In the genomic region with DNA sequence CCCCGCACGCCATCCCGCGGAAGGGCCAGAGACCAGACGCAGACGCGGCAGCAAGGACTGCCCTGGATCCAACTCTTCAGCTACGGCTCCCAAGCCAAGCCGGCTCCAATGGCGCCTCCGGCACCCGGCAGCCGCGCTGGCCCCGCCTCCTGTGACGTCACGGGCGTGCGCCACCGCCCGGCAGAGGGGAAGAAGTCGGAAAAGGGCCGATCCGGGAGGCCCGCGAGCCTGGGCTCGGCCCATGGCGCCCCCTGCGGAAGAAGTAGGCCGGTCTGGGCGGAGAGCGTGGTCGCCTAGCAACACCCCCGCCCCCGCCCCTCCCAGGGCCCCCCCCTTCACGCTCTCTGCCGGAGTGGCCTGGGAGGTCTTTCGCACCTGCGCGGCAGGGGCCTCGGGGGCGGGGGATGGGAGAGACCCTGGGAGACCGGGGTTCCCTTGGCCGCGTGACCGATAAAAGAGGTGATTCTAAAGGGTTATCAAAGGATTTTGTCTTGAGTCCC, we compare ENCODE assay signal across 8 mouse cellular contexts. TPM values are rescaled to one million over a fixed set of nuclear protein-coding genes. Genes with fewer than 3 reads are reported as not detected.
DNase-seq lines count a peak whose midpoint lies in the region; ATAC-seq and TF ChIP-seq lines count a peak whose summit lies in the region.

Gene Akirin1, minus strand, starts transcription at position 194 of the 500 bp plus-strand sequence.

- H3K4me2 ChIP-seq in embryonic facial prominence, embryonic 15.5 days (replicated peaks), result peak within 1 kb of the TSS; percentile 69
- peak within 1 kb of the TSS; percentile 86 for H3K4me2 ChIP-seq in kidney, embryonic 14.5 days (replicated peaks; ENCODE audit: low read depth, low read length)
- H3K4me2 ChIP-seq in limb, embryonic 15.5 days, result peak within 1 kb of the TSS; percentile 64

- DNase-seq in 416B (ENCODE audit: low read depth), result peak; percentile 94
- DNase-seq in heart, adult 9 months (ENCODE audit: low spot score in 2 of 2), result peak; percentile 97
- DNase-seq in monocyte, adult 2 months (ENCODE audit: low read depth in 1 of 2, low spot score in 2 of 2), result peak; percentile 81 to 94
- DNase-seq in spleen, postnatal 36 days (ENCODE audit: low spot score in 2 of 2), result peak; percentile 96

- H3K9me3 ChIP-seq in embryonic facial prominence, embryonic 15.5 days (replicated peaks), result no peaks in the 10 kb centered on the region
- no peaks in the 10 kb centered on the region for H3K9me3 ChIP-seq in kidney, embryonic 14.5 days (ENCODE audit: control insufficient read depth, low read length)
- H3K9me3 ChIP-seq in limb, embryonic 15.5 days, result no peaks in the 10 kb centered on the region

- peak within 1 kb of the TSS; percentile 87 for H3K4me3 ChIP-seq in bone marrow, adult 2 months (replicated peaks; ENCODE audit: control insufficient read depth, low read depth, low read length)
- H3K4me3 ChIP-seq in embryonic facial prominence, embryonic 15.5 days (replicated peaks), result peak within 1 kb of the TSS; percentile 97
- H3K4me3 ChIP-seq in kidney, embryonic 14.5 days (ENCODE audit: low read length), result peak within 1 kb of the TSS; percentile 99
- H3K4me3 ChIP-seq in limb, embryonic 15.5 days, result peak within 1 kb of the TSS; percentile 85

- TF ChIP-seq CTCF in bone marrow, adult 2 months (IDR thresholded peaks at IDR 0.05; ENCODE audit: control insufficient read depth, insufficient read depth, low read length), result peak; percentile 44; the same call in 1 of the 2 replicates

- H3K36me3 ChIP-seq in embryonic facial prominence, embryonic 15.5 days, result no peaks in the 10 kb centered on the region
- no peaks in the 10 kb centered on the region for H3K36me3 ChIP-seq in kidney, embryonic 14.5 days (ENCODE audit: control insufficient read depth, insufficient read depth, low read length)
- H3K36me3 ChIP-seq in limb, embryonic 15.5 days, result no peaks in the 10 kb centered on the region

- peak within 1 kb of the TSS; percentile 87 for H3K27ac ChIP-seq in bone marrow, adult 2 months (ENCODE audit: control insufficient read depth, insufficient read depth, low read depth, low read length, poor library complexity)
- H3K27ac ChIP-seq in embryonic facial prominence, embryonic 15.5 days (replicated peaks), result peak within 1 kb of the TSS; percentile 89
- peak within 1 kb of the TSS; percentile 84 for H3K27ac ChIP-seq in kidney, embryonic 14.5 days (ENCODE audit: low read depth, low read length)
- peak within 1 kb of the TSS; percentile 92 for H3K27ac ChIP-seq in limb, embryonic 15.5 days

- peak; percentile 97 for ATAC-seq in embryonic facial prominence, embryonic 15.5 days (ENCODE audit: insufficient number of reproducible peaks, low FRiP score, low TSS enrichment, low read depth)
- ATAC-seq in kidney, embryonic 14.5 days (ENCODE audit: low FRiP score, low TSS enrichment), result peak; percentile 99
- peak; percentile 98 for ATAC-seq in limb, embryonic 15.5 days (ENCODE audit: insufficient number of reproducible peaks, low FRiP score, low TSS enrichment, low read depth)

- H3K27me3 ChIP-seq in embryonic facial prominence, embryonic 15.5 days, result no peaks in the 10 kb centered on the region
- H3K27me3 ChIP-seq in kidney, embryonic 14.5 days (ENCODE audit: control insufficient read depth, insufficient read depth, low read length), result no peaks in the 10 kb centered on the region; the same call in 1 of the 2 replicates
- no peaks in the 10 kb centered on the region for H3K27me3 ChIP-seq in limb, embryonic 15.5 days

- no peaks in the 10 kb centered on the region; the same call in 1 of the 2 replicates for H3K4me1 ChIP-seq in bone marrow, adult 2 months (ENCODE audit: control insufficient read depth, insufficient read depth, low read length)
- peaks cover 16% of the 10 kb centered on the region for H3K4me1 ChIP-seq in embryonic facial prominence, embryonic 15.5 days
- H3K4me1 ChIP-seq in kidney, embryonic 14.5 days (ENCODE audit: control insufficient read depth, insufficient read depth, low read length), result peaks cover 6% of the 10 kb centered on the region
- H3K4me1 ChIP-seq in limb, embryonic 15.5 days, result peaks cover 11% of the 10 kb centered on the region

- peak within 1 kb of the TSS; percentile 84 for H3K9ac ChIP-seq in embryonic facial prominence, embryonic 15.5 days
- H3K9ac ChIP-seq in kidney, embryonic 14.5 days (ENCODE audit: low read depth, low read length), result peak within 1 kb of the TSS; percentile 85
- peak within 1 kb of the TSS; percentile 83 for H3K9ac ChIP-seq in limb, embryonic 15.5 days

- peak; percentile 85; the same call in 1 of the 2 replicates for TF ChIP-seq POLR2A in bone marrow, adult 2 months (IDR thresholded peaks at IDR 0.05; ENCODE audit: borderline replicate concordance, control insufficient read depth, low read depth, low read length)

- WGBS in bone marrow, adult 2 months, result under 1% methylated on average over 46 of the region's 46 CpGs
- whole genome bisulfite sequencing in embryonic facial prominence, embryonic 15.5 days, result under 1% methylated on average over 40 of the region's 46 CpGs
- WGBS in kidney, embryonic 14.5 days, result 0% methylated on average over 43 of the region's 46 CpGs
- WGBS in limb, embryonic 15.5 days, result under 1% methylated on average over 46 of the region's 46 CpGs

RNA-seq across cellular contexts. Expression of gene Akirin1, which starts in this region (rescaled TPM):
- polyA plus RNA-seq in bone marrow, adult 2 months (2011; ENCODE audit: insufficient read depth, insufficient read length, low replicate concordance, missing spikeins), result 11.8 and 13.1 TPM in 2 replicates
- polyA plus RNA-seq in embryonic facial prominence, embryonic 15.5 days (2015; fragmentation: Nextera tagmentation; extraction: Ambion mirVana), result 56.0 and 56.1 TPM in 2 replicates
- 48.9 and 56.6 TPM in 2 replicates for polyA plus RNA-seq in kidney, embryonic 14.5 days (2014; fragmentation: Nextera tagmentation; extraction: Ambion mirVana)
- 44.8 and 48.2 TPM in 2 replicates for polyA plus RNA-seq in limb, embryonic 15.5 days (2015; fragmentation: Nextera tagmentation; extraction: Ambion mirVana)

Comparison
In these comparisons a context has a peak if more than half of its experiments do, and no peak if none do; other contexts are left out.
1. Peak in every context shown above with its lines: DNase-seq, ATAC-seq, H3K4me3 ChIP-seq and H3K27ac ChIP-seq.